Mouse (Mus musculus): Measurements from ENCODE around the gene Hoxd1.

DNA sequence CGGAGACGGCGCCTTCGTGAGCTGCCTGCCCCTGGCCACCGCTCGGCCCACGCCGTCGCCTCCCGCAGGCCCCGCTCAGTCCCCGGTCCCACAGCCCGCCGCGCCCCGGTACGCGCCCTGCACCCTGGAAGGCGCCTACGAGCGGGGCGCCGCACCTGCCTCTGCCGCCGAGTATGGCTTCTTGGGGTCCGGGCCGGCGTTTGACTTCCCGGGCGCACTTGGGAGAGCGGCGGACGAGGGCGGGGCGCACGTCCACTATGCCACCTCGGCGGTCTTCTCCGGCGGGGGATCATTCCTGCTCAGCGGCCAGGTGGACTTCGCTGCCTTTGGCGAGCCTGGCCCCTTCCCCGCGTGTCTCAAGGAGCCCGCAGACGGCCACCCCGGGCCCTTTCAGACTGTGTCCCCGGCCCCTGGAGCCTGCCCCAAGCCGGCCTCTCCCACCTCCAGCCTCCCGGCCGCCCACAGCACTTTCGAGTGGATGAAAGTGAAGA, 510 bp downstream of the Hoxd1 start:
- TF ChIP-seq POLR2A (IDR thresholded peaks at IDR 0.05; ENCODE audit: control insufficient read depth, extremely low read depth, insufficient read depth, low read length, poor library complexity) = no peak
- no peak for TF ChIP-seq CTCF (IDR thresholded peaks at IDR 0.05; ENCODE audit: borderline replicate concordance, control insufficient read depth, extremely low read depth, insufficient read depth, low read length, poor library complexity)

Measured in thymus, adult 2 months (tissue).